Comparison of ENCODE assay signal across 9 mouse cellular contexts in the genomic region with DNA sequence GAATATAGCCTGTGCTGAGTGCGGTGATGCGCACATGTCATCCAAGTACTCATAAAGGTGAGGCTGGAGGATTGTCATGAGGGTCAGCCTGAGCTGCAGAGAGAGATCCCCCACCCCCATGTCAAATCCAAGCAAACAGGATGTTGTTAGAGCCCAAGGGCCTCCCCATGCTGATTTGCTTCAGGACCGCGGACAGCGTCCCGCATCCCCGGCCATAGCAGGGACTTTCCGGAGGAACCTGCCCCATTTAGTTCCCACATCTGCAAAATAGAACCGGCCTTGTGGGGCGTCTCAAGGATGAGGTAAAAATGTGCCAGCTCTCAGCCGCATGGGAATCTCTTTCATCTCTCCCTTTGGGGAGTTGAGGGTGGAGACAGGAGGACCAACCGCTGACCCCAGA. TPM values are rescaled to one million over a fixed set of nuclear protein-coding genes. Genes with fewer than 3 reads are reported as not detected.
DNase-seq lines count a peak whose midpoint lies in the region; TF ChIP-seq lines count a peak whose summit lies in the region.
"Had no signal": no experiment of that assay in that cellular context is flagged by ENCODE, and none has a peak within 500 bp of the region (broad histone marks: within the 10 kb centered on the region; RNA-seq: fewer than 3 reads in every experiment).

No protein-coding gene starts in this region.

- peaks cover 22% of the 10 kb centered on the region for H3K27me3 ChIP-seq in E14TG2a.4 (ENCODE audit: insufficient read depth, low read length)

- TF ChIP-seq CTCF in lung, adult 2 months (IDR thresholded peaks at IDR 0.05; ENCODE audit: insufficient read depth, low read length), result no peak
- TF ChIP-seq CTCF in E14TG2a.4 (conservative IDR thresholded peaks at IDR 0.05; ENCODE audit: low read length), result no peak

- no peaks in the 10 kb centered on the region for H3K9me3 ChIP-seq in E14TG2a.4 (ENCODE audit: low read length)

- no peak overlapping the region for H3K4me3 ChIP-seq in lung, adult 2 months (replicated peaks; ENCODE audit: extremely low read depth, low read depth, low read length)
- peak overlapping the region; percentile 24; the same call in 1 of the 2 replicates for H3K4me3 ChIP-seq in E14TG2a.4 (replicated peaks; ENCODE audit: low read length)

- H3K4me1 ChIP-seq in lung, adult 2 months (ENCODE audit: control insufficient read depth, insufficient read depth, low read length), result no peaks in the 10 kb centered on the region
- H3K4me1 ChIP-seq in E14TG2a.4 (replicated peaks; ENCODE audit: low read depth, low read length), result peaks cover 75% of the 10 kb centered on the region

- no peaks in the 10 kb centered on the region for H3K36me3 ChIP-seq in E14TG2a.4 (ENCODE audit: insufficient read depth, low read length)

- peak; percentile 10 for DNase-seq in lung, adult 2 months
- DNase-seq in lung, adult 18-20 months, result no peak
- DNase-seq in ZHBTc4 (ENCODE audit: low read depth, low spot score), result peak; percentile 75
- DNase-seq in lung, postnatal 14 days, result peak; percentile 51
- no peak for DNase-seq in ovary, postnatal 14 days (ENCODE audit: low spot score)
- DNase-seq in gastrocnemius, adult 8-10 months (ENCODE audit: low spot score in 2 of 2), result no peak

- 16% methylated on average over 12 of the region's 12 CpGs for WGBS in lung, adult 2 months

- no peak for TF ChIP-seq POLR2A in lung, adult 2 months (IDR thresholded peaks at IDR 0.05; ENCODE audit: borderline replicate concordance, extremely low read depth, low read depth, low read length)

RNA-seq across cellular contexts. Expression of gene Slc5a5, which starts 6.9 kb away (rescaled TPM):
- polyA plus RNA-seq in lung, adult 2 months (2012; rRNA removed), result 0.71 and 1.3 TPM in 2 replicates
- total RNA-seq in gastrocnemius, adult 8-10 months (2022), result not detected
- total RNA-seq: adrenal gland, adult 18-20 months had no signal
- polyA plus RNA-seq: macrophage had no signal

RNA-seq across cellular contexts. Expression of gene Rpl18a, which starts 11.6 kb away (rescaled TPM):
- polyA plus RNA-seq in lung, adult 2 months (2012; rRNA removed), result 3,384 and 4,193 TPM in 2 replicates
- 1,000 to 10,000 TPM in 2 of 4 experiments, 100 to 1,000 TPM in 2; 935 to 1,159 (median 1,025) TPM for total RNA-seq in gastrocnemius, adult 8-10 months (2022)

RNA-seq across cellular contexts. Expression of gene Ccdc124, which starts 11.9 kb away (rescaled TPM):
- polyA plus RNA-seq in lung, adult 2 months (2012; rRNA removed), result 43.8 and 48.0 TPM in 2 replicates
- total RNA-seq in gastrocnemius, adult 8-10 months (2022), result 10 to 100 TPM; 61.7 to 77.8 (median 67.5) TPM

RNA-seq across cellular contexts. Expression of gene Map1s, which starts 20.1 kb away (rescaled TPM):
- polyA plus RNA-seq in lung, adult 2 months (2012; rRNA removed), result 58.4 and 68.0 TPM in 2 replicates
- total RNA-seq in gastrocnemius, adult 8-10 months (2022), result 10 to 100 TPM in 3 of 4 experiments, 1 to 10 TPM in 1; 9.2 to 15.9 (median 13.7) TPM

RNA-seq across cellular contexts. Expression of gene Kcnn1, which starts 22.6 kb away (rescaled TPM):
- 3.4 and 5.0 TPM in 2 replicates for polyA plus RNA-seq in lung, adult 2 months (2012; rRNA removed)
- total RNA-seq in gastrocnemius, adult 8-10 months (2022), result 10 to 100 TPM; 18.0 to 21.5 (median 20.5) TPM

Comparison
In these comparisons a context has a peak if more than half of its experiments do, and no peak if none do; other contexts are left out.
1. DNase-seq: peak in lung, adult 2 months (single experiment), ZHBTc4 (single experiment) and lung, postnatal 14 days (single experiment); none in lung, adult 18-20 months (0 of 2), ovary, postnatal 14 days (single experiment) and gastrocnemius, adult 8-10 months (0 of 2).